Mouse (Mus musculus): ENCODE results near the gene Mobp.

The Mobp gene

DNA sequence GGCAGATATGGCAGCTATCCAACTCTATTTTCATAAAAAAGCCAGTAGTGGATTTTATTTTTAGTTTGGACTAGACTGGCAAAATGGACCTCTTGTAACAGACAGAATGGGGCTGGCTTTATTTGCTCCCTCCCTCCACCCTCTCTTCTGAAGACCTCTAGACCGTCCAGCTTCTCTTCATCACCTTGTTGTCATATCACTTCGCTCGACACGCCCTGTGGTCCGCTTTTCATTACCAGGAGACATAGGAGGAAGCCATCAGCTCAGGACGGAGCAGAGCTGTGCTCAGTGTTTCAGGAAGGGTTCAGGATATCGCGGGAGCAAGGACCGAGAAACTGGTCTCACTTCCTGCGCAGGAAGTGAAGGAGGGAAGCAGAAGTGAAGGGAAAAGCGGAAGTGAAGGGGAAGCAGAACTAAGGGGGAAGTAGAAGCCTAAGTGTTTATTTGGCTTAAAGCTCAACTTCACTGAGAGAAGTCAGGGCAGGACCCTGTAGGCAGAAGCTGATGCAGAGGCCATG lies 65.5 kb downstream of the Mobp start:
- DNase-seq: no peak

GRCm38 (mm10) chr9:120219411-120219810 lies 69.9 kb downstream of the Mobp start:
- no peak for DNase-seq
